Mouse (Mus musculus) forebrain, embryonic 12.5 days (tissue): ENCODE measurements around the gene Nagpa. TPM values are rescaled to one million over a fixed set of nuclear protein-coding genes. Genes with fewer than 3 reads are reported as not detected.
"Not testable (repeated sequence)": the region's sequence is repeated elsewhere in the genome, so short reads cannot be mapped to it uniquely, and the experiment has no call there.

ENCODE experiments used
- ATAC-seq: fragments of 200-750 bp; cut with Nextera tagmentation; 2 replicates; pipeline ENCODE4 v1.8.0; 2017; ENCODE audit warnings: moderate TSS enrichment; ENCODE audit not compliant: low FRiP score
- H3K27ac ChIP-seq: fragments of 300-500 bp; sonication (generic); 2 replicates; pipeline ENCODE4 v1.5.1; 2016; ENCODE audit warnings: mild to moderate bottlenecking
- H3K27me3 ChIP-seq: fragments of 300-500 bp; sonication (generic); 2 replicates; pipeline ENCODE4 v1.6.1; 2016; ENCODE audit warnings: mild to moderate bottlenecking
- H3K36me3 ChIP-seq: fragments of 300-500 bp; sonication (generic); replicated peaks from 2 replicates; pipeline ENCODE4 v1.6.1; 2016; ENCODE audit warnings: mild to moderate bottlenecking
- H3K4me1 ChIP-seq: fragments of 300-500 bp; sonication (generic); 2 replicates; pipeline ENCODE4 v1.6.1; 2016
- H3K4me2 ChIP-seq: fragments of 300-500 bp; sonication (generic); 2 replicates; pipeline ENCODE4 v1.6.1; 2016; ENCODE audit warnings: mild to moderate bottlenecking, moderate library complexity
- H3K4me3 ChIP-seq: fragments of 300-500 bp; sonication (generic); replicated peaks from 2 replicates; pipeline ENCODE4 v1.5.1; 2016; ENCODE audit warnings: mild to moderate bottlenecking
- H3K9ac ChIP-seq: fragments of 300-500 bp; sonication (generic); 2 replicates; pipeline ENCODE4 v1.6.1; 2016; ENCODE audit warnings: mild to moderate bottlenecking
- H3K9me3 ChIP-seq: fragments of 300-500 bp; sonication (generic); 2 replicates; pipeline ENCODE4 v1.6.1; 2016
- WGBS: fragments of 180-500 bp; shearing (Covaris S2); methylation state at CpG from one replicate; pipeline ENCODE4 v1.1.7; 2016; 5-methylcytosine and 5-hydroxymethylcytosine counted together
- polyA plus RNA-seq: library from polyadenylated mRNA; unstranded; fragments of >200 nt; fragmentation: Nextera tagmentation; extraction: Ambion mirVana; gene quantifications from 2 replicates; pipeline ENCODE4 v1.2.1, GENCODE M21; 2016

The Nagpa gene
- 9.3 and 12.8 TPM in 2 replicates for polyA plus RNA-seq

DNA sequence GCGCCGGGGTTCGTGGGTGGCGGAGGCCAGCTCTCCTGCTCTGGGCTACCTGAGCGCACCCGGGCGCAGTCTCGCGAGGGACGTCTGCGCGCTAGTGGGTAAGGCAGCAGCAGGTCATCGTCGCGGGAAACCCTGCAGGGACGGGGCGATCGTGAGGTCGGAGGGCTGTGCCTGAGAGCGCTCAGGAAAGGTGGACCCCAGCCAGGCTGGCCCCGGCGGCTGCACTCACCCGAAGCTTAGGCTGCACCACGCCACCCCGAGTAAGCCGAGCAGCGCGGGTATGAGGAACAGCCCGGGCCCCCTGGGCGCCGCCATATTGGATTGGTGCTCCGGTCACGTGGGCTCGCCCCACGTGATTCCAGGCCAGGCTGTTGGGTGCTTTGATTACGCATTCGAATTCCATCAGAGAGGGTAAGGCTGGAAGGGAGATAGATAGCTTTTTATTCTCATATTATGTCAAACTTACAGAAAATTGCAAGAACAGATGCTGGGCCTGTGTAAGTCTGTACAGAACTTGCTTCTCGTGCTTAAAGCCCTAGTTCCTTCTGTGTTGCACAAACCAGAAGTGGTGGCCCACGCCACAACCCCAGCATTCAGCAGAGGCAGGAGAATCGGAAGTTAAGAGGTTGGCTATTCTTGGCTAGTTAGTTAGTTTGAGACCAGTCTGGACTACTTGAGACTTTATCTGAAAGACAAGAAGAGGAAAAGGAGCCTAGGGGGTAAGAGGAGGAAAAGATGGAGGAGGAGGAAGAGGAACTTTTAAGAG, at the start of gene Nagpa:
Gene Nagpa (minus strand): TSS at position 345 of the 766 bp plus-strand sequence.
- Histone ChIP-seq H3K4me2 (peak within 1 kb of the TSS; percentile 99), H3K9ac (peak within 1 kb of the TSS; percentile 59), H3K4me3 (peak within 1 kb of the TSS; percentile 85), H3K27ac (no peak within 1 kb of the TSS), H3K4me1 (peaks cover 12% of the 10 kb centered on the region), H3K36me3 (0 out of 2 replicates have a peak, but pooled peaks cover under 1% of the 10 kb centered on the region), H3K9me3 (no peaks in the 10 kb centered on the region), H3K27me3 (peaks cover 18% of the 10 kb centered on the region)
- ATAC-seq = peak; percentile 95
- 4% methylated on average over 40 of the region's 40 CpGs for WGBS

DNA sequence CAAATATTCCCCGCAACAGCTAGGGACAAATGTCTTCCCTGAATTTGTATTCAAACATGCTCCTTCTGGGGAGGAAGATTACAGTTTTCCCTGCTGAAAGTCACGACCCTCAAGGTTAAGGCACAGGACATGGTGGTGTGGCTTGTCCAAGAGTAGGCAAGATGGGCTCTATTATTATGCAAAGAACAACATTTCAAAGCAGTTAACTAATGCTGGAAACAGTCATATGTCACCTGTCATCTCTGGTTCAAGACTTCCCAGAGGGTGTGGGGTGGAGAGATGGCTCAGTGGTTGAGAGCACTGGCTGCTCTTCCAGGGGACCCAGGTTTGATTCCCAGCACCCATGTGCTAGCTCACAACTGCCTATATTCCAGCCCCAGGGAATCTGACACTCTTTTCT, 48.4 kb upstream of the Nagpa start:
- Histone ChIP-seq H3K27me3 (peaks cover under 1% of the 10 kb centered on the region; the same call in 1 of the 2 replicates), H3K4me1 (peaks cover 13% of the 10 kb centered on the region), H3K4me2 (no peak overlapping the region), H3K4me3 (no peak overlapping the region), H3K27ac (no peak overlapping the region), H3K36me3 (peaks cover 21% of the 10 kb centered on the region), H3K9ac (no peak overlapping the region), H3K9me3 (no peaks in the 10 kb centered on the region)
- 87% methylated on average over 2 of the region's 2 CpGs for WGBS
- no peak for ATAC-seq

DNA sequence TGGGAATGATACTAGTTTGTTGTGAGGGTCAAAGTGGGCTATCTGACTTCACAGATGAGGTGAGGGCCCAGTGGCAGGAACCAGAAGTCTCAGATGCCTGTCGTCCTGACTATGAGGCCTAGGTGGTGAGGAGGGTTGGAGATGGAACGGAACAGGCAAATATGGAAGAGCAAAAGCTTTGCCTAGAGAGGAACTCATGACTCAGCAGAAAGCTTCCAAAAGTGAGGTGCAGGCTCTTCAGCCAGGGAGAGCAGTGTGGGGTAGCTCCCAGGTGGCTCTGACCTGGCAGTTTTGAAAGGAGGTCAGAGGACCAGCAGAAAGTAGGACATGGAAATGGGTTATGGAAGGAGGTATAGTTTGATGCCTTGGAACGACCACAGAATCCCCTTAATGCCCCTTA, 47.1 kb upstream of the Nagpa start:
- Histone ChIP-seq H3K9ac (no peak overlapping the region), H3K27ac (no peak overlapping the region), H3K9me3 (no peaks in the 10 kb centered on the region), H3K36me3 (peaks cover 25% of the 10 kb centered on the region), H3K27me3 (no peaks in the 10 kb centered on the region), H3K4me3 (no peak overlapping the region), H3K4me2 (no peak overlapping the region), H3K4me1 (peaks cover 13% of the 10 kb centered on the region)
- WGBS = 82% methylated on average over 3 of the region's 3 CpGs
- ATAC-seq = no peak

- Histone ChIP-seq H3K27me3 (no peaks in the 10 kb centered on the region), H3K27ac (no peak overlapping the region), H3K4me1 (no peaks in the 10 kb centered on the region), H3K4me2 (no peak overlapping the region), H3K36me3 (peaks cover 77% of the 10 kb centered on the region), H3K4me3 (no peak overlapping the region), H3K9me3 (no peaks in the 10 kb centered on the region), H3K9ac (no peak overlapping the region)
- WGBS = 34% methylated on average over 7 of the region's 7 CpGs
- ATAC-seq = peak; percentile 64; the same call in 1 of the 2 replicates
These were observed 40.6 kb upstream of the Nagpa start for GRCm38 (mm10) chr16:5244411-5244810.

DNA sequence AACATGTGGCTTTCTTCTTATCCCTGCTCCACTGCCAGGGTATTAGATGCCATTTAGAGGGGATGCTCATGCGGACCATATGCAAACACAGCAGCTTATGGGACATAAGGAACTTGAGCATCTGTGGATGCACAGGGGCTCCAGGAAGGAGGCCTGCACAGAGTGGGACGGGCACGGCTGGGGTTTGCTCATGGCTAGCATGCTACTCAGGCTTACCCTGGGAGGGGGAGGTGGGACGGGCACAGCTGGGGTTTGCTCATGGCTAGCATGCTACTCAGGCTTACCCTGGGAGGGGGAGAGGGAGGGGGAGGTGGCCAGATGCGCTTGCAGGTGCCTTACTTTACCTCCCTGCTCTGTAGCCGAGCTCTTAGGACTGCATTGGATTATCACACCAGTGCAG, 39.1 kb upstream of the Nagpa start:
- Histone ChIP-seq H3K9me3 (no peaks in the 10 kb centered on the region), H3K36me3 (peaks cover 66% of the 10 kb centered on the region), H3K4me3 (no peak overlapping the region), H3K4me2 (no peak overlapping the region), H3K27me3 (no peaks in the 10 kb centered on the region), H3K27ac (no peak overlapping the region), H3K9ac (no peak overlapping the region), H3K4me1 (no peaks in the 10 kb centered on the region)
- 87% methylated on average over 6 of the region's 6 CpGs for WGBS
- ATAC-seq = no peak

- no peak overlapping the region for H3K4me2 ChIP-seq
- no peak for ATAC-seq
- peaks cover 61% of the 10 kb centered on the region for H3K36me3 ChIP-seq
- H3K4me3 ChIP-seq = no peak overlapping the region
- H3K9ac ChIP-seq = no peak overlapping the region
- no peaks in the 10 kb centered on the region for H3K27me3 ChIP-seq
- 92% methylated on average over 4 of the region's 4 CpGs for WGBS
- H3K4me1 ChIP-seq = no peaks in the 10 kb centered on the region
- no peaks in the 10 kb centered on the region for H3K9me3 ChIP-seq
- H3K27ac ChIP-seq = no peak overlapping the region
These were observed 38.5 kb upstream of the Nagpa start for GRCm38 (mm10) chr16:5242355-5242754.

DNA sequence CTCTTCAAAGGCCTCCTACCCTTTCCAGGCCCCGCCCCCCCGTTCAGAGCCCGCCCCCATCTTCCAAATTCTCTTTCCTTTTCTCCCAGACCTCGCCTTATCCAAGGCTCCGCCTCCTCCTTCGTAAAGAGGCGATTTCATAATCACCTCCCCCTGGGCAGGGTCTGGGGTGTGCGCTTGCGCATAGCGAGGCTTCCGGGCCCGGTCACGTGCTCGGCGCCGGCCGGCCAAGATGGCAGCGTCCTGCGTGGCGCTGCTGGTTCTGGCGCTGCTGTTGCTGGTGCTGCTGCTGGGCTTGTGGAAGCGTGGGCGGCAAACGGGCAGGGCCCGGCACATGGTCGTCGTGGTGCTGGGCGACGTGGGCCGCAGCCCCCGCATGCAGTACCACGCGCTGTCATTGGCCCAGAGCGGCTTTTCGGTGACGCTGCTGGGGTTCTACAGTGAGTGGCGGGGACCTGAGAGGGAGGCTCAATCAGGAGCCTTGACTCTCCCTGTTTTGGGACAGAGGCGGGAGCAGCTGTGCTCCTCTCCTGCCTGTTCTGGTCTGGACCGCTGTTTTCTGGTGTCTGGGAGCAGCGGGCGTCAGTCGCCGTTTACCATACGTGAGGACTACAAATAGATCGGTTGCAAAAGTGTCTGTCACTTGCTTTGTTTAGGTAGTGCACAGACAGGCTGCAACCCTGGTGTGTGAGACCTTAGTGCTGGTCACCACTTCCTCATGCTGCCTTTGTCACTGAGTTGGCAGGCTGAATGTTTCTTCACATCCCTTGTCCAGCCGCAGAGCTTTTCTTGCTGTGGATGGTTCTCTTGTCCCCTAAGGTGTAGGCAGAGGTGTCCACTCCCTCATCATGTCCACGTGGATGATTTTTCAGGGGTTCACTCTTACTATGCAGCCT, 29.9 kb upstream of the Nagpa start, which contains the start of gene Alg1:
Gene Alg1 (plus strand): TSS at position 204 of the 896 bp plus-strand sequence.
- Histone ChIP-seq H3K4me1 (peaks cover 10% of the 10 kb centered on the region), H3K27me3 (0 out of 2 replicates have a peak, but pooled peaks cover 3% of the 10 kb centered on the region), H3K4me2 (peak within 1 kb of the TSS; percentile 83), H3K27ac (0 out of 2 replicates have a peak within 1 kb of the TSS, but pooled peaks have one; percentile 36), H3K36me3 (no peaks in the 10 kb centered on the region), H3K4me3 (peak within 1 kb of the TSS; percentile 82), H3K9ac (peak within 1 kb of the TSS; percentile 73), H3K9me3 (no peaks in the 10 kb centered on the region)
- ATAC-seq = peak; percentile 97
- WGBS = 3% methylated on average over 47 of the region's 47 CpGs

- peaks cover 10% of the 10 kb centered on the region for H3K4me1 ChIP-seq
- H3K9me3 ChIP-seq = no peaks in the 10 kb centered on the region
- no peak overlapping the region for H3K9ac ChIP-seq
- peak; percentile 31 for ATAC-seq
- peak overlapping the region; percentile 82 for H3K4me3 ChIP-seq
- 72% methylated on average over 4 of the region's 4 CpGs for WGBS
- no peak overlapping the region for H3K27ac ChIP-seq
- H3K36me3 ChIP-seq = no peaks in the 10 kb centered on the region
- 0 out of 2 replicates have a peak, but pooled peaks cover 6% of the 10 kb centered on the region for H3K27me3 ChIP-seq
- peak overlapping the region; percentile 83 for H3K4me2 ChIP-seq
These were observed 29.2 kb upstream of the Nagpa start for GRCm38 (mm10) chr16:5232982-5233381.

DNA sequence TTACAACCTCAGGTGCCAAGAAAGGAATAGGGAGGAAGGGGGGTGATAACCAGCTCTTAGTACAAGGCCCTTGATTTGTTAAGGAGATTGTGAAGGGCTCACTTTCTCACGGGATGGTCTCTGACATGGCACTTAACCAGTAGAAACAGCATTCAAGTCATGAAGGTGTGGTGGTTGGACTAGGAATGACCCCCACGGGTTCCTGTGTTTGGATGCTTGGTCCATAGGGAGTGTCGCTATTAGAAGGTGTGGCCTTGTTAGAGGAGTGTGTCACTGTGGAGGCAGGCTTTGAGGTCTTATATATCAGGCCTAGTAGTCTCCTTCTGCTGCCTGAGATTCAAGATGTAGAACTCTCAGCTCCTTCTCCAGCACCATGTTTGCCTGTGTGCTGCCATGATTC, 24.3 kb upstream of the Nagpa start:
- not testable (repeated sequence) for H3K9me3 ChIP-seq, H3K36me3 ChIP-seq, ATAC-seq, H3K4me1 ChIP-seq, H3K27me3 ChIP-seq, H3K9ac ChIP-seq, H3K27ac ChIP-seq, H3K4me2 ChIP-seq, H3K4me3 ChIP-seq
- whole genome bisulfite sequencing = 77% methylated on average over 3 of the region's 3 CpGs

- H3K36me3 ChIP-seq, H3K4me3 ChIP-seq, H3K9ac ChIP-seq, H3K9me3 ChIP-seq, H3K4me2 ChIP-seq, ATAC-seq, H3K27ac ChIP-seq, H3K4me1 ChIP-seq, H3K27me3 ChIP-seq: not testable (repeated sequence)
- WGBS = 85% methylated on average over 19 of the region's 19 CpGs
These were observed 23.7 kb upstream of the Nagpa start for GRCm38 (mm10) chr16:5227501-5227900.

DNA sequence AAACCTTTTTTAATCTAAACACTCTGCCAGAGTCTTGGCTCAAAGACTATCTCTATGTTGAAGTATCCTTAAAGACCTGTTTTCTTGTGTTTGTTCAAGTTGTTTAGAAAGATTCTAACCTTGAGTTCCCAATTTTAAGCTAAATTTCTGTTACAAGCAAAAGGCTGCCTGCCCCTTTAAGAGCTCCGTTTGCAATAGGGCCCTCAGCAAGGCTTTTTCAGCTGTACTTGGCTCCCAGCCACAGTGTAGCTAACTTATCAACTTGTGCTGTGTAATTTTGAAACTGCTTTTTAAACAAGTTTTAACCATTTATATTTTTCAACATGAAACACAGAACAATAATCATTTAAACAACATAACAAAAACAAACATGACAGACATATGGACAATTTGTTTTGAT, 22.7 kb upstream of the Nagpa start:
- H3K27me3 ChIP-seq, H3K9me3 ChIP-seq, H3K36me3 ChIP-seq, H3K4me1 ChIP-seq, H3K4me3 ChIP-seq, H3K4me2 ChIP-seq, ATAC-seq, H3K27ac ChIP-seq, H3K9ac ChIP-seq: not testable (repeated sequence)
- 21% methylated on average over 1 of the region's 1 CpGs for WGBS

DNA sequence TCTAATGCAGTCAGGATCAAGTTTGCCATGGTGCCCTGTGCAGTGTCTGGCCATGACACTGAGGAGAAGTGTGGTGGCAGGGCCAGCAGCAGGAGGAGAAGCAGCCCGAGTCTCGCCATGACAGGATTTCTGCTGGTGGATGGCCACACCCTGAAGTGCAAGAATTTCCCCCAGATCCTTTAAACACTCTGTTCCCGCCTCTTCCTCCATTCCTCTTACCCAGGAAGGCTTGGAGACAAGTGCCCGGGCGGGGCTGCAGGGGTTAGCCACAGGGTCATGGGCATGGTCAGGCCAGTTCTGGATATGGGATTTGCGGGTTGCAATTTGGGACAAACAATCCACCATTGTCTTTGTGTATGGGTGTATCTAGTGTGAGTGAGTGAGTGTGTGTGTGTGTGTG, 18.3 kb upstream of the Nagpa start, which contains the start of gene AU021092:
Gene AU021092 (minus strand): TSS at position 160 of the 400 bp plus-strand sequence.
- no peaks in the 10 kb centered on the region for H3K9me3 ChIP-seq
- H3K4me3 ChIP-seq = no peak within 1 kb of the TSS
- no peak within 1 kb of the TSS for H3K4me2 ChIP-seq
- H3K9ac ChIP-seq = no peak within 1 kb of the TSS
- no peak within 1 kb of the TSS for H3K27ac ChIP-seq
- no peaks in the 10 kb centered on the region for H3K36me3 ChIP-seq
- 80% methylated on average over 6 of the region's 6 CpGs for WGBS
- no peak for ATAC-seq
- H3K27me3 ChIP-seq = peaks cover 17% of the 10 kb centered on the region
- no peaks in the 10 kb centered on the region for H3K4me1 ChIP-seq
